Comparison of ENCODE assay signal across 28 mouse cellular contexts in the genomic region with DNA sequence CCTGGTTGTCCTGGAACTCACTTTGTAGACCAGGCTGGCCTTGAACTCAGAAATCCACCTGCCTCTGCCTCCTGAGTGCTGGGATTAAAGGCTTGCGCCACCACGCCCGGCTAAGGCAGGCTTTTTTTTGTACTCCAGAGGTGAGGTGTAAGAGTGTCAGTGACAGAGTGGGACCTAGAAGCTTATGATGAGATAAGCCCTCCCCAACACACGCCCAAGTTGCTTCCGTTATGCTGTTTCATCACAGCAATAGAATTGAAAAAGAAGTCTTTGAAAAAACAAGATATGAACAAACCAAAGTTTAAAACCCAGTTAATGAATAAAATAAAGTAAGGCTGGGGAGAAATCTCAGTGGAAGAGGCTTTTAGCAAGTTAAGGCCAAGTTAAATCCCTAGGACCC.
"Had no signal": no experiment of that assay in that cellular context is flagged by ENCODE, and none has a peak within 500 bp of the region (broad histone marks: within the 10 kb centered on the region; RNA-seq: fewer than 3 reads in every experiment).

No protein-coding gene starts in this region.

- H3K4me2 ChIP-seq: embryonic facial prominence, embryonic 12.5 days; embryonic facial prominence, embryonic 13.5 days; embryonic facial prominence, embryonic 15.5 days; forebrain, embryonic 12.5 days; forebrain, embryonic 13.5 days; forebrain, embryonic 15.5 days had no signal

- H3K9me3 ChIP-seq: embryonic facial prominence, embryonic 10.5 days; embryonic facial prominence, embryonic 12.5 days; embryonic facial prominence, embryonic 13.5 days; embryonic facial prominence, embryonic 15.5 days; forebrain, embryonic 10.5 days; forebrain, embryonic 12.5 days; forebrain, embryonic 13.5 days; forebrain, embryonic 15.5 days had no signal

- H3K4me1 ChIP-seq: embryonic facial prominence, embryonic 10.5 days; embryonic facial prominence, embryonic 12.5 days; embryonic facial prominence, embryonic 13.5 days; embryonic facial prominence, embryonic 15.5 days; forebrain, embryonic 10.5 days; forebrain, embryonic 12.5 days; forebrain, embryonic 13.5 days; forebrain, embryonic 15.5 days had no signal

- H3K9ac ChIP-seq: embryonic facial prominence, embryonic 12.5 days; embryonic facial prominence, embryonic 13.5 days; embryonic facial prominence, embryonic 15.5 days; forebrain, embryonic 12.5 days; forebrain, embryonic 13.5 days; forebrain, embryonic 15.5 days; forebrain, postnatal 0 days had no signal

- ATAC-seq: forebrain, embryonic 13.5 days; forebrain, embryonic 14.5 days; forebrain, embryonic 15.5 days; forebrain, embryonic 16.5 days; forebrain, postnatal 0 days had no signal

- H3K27me3 ChIP-seq: embryonic facial prominence, embryonic 12.5 days; embryonic facial prominence, embryonic 13.5 days; embryonic facial prominence, embryonic 15.5 days; forebrain, embryonic 12.5 days; forebrain, embryonic 13.5 days; forebrain, embryonic 15.5 days had no signal

- H3K27ac ChIP-seq: embryonic facial prominence, embryonic 10.5 days; embryonic facial prominence, embryonic 12.5 days; embryonic facial prominence, embryonic 13.5 days; embryonic facial prominence, embryonic 15.5 days; forebrain, embryonic 10.5 days; forebrain, embryonic 12.5 days; forebrain, embryonic 13.5 days; forebrain, embryonic 15.5 days; gastrocnemius, adult 2 months; heart, adult 2 months had no signal

- DNase-seq: cerebellum, adult 8-10 months; cerebellum, adult 9-10 months; cerebellum, adult 9-11 months; cerebellum, postnatal 10 days; cerebellum, postnatal 14 days; cerebellum, postnatal 25 days; cerebellum, postnatal 36 days; embryo, embryonic 11 days; forebrain, postnatal 0 days; gastrocnemius, adult 2 months; gastrocnemius, postnatal 10 days; gastrocnemius, postnatal 14 days; gastrocnemius, postnatal 25 days; gastrocnemius, postnatal 36 days; heart, adult 11 months; heart, adult 18-20 months; heart, adult 2 months had no signal

- H3K4me3 ChIP-seq: embryonic facial prominence, embryonic 10.5 days; embryonic facial prominence, embryonic 12.5 days; embryonic facial prominence, embryonic 13.5 days; embryonic facial prominence, embryonic 15.5 days; erythroblast, embryonic 14.5 days; forebrain, embryonic 10.5 days; forebrain, embryonic 12.5 days; forebrain, embryonic 13.5 days; forebrain, embryonic 15.5 days; gastrocnemius, adult 2 months; heart, adult 2 months had no signal
